Comparison of ENCODE assay signal across 9 mouse cellular contexts in genomic region chr13:29199679-29200078, GRCm38 (mm10).
DNase-seq lines count a peak whose midpoint lies in the region; ATAC-seq and TF ChIP-seq lines count a peak whose summit lies in the region.
"Had no signal": no experiment of that assay in that cellular context is flagged by ENCODE, and none has a peak within 500 bp of the region (broad histone marks: within the 10 kb centered on the region; RNA-seq: fewer than 3 reads in every experiment).

No protein-coding gene starts in this region.

- H3K36me3 ChIP-seq in stomach, embryonic 14.5 days (ENCODE audit: control insufficient read depth, insufficient read depth, low read length): no peaks in the 10 kb centered on the region
- H3K36me3 ChIP-seq in stomach, postnatal 0 days (ENCODE audit: control insufficient read depth, insufficient read depth, low read length): no peaks in the 10 kb centered on the region
- no peaks in the 10 kb centered on the region for H3K36me3 ChIP-seq in heart, embryonic 16.5 days (ENCODE audit: control insufficient read depth, insufficient read depth)
- H3K36me3 ChIP-seq: limb, embryonic 12.5 days had no signal

- peak overlapping the region; percentile 67; the same call in 1 of the 2 replicates for H3K27ac ChIP-seq in stomach, embryonic 14.5 days (ENCODE audit: low read length)
- no peak overlapping the region for H3K27ac ChIP-seq in stomach, postnatal 0 days (replicated peaks)
- peak overlapping the region; percentile 94 for H3K27ac ChIP-seq in heart, embryonic 16.5 days (ENCODE audit: low read length)
- H3K27ac ChIP-seq: limb, embryonic 12.5 days had no signal

- H3K9me3 ChIP-seq in stomach, embryonic 14.5 days (ENCODE audit: control insufficient read depth, low read depth, low read length): no peaks in the 10 kb centered on the region
- no peaks in the 10 kb centered on the region for H3K9me3 ChIP-seq in stomach, postnatal 0 days (ENCODE audit: control insufficient read depth, low read length)
- H3K9me3 ChIP-seq in heart, embryonic 16.5 days (replicated peaks; ENCODE audit: control insufficient read depth, low read length): no peaks in the 10 kb centered on the region
- H3K9me3 ChIP-seq: limb, embryonic 12.5 days had no signal

- intact Hi-C loops in gastrocnemius, postnatal 36 days (cut with DNase I): no loop called here

- TF ChIP-seq CTCF in stomach, postnatal 0 days (IDR thresholded peaks at IDR 0.05; ENCODE audit: low read depth): no peak

- no peak overlapping the region for H3K4me3 ChIP-seq in stomach, embryonic 14.5 days (ENCODE audit: low read depth, low read length)
- H3K4me3 ChIP-seq in stomach, postnatal 0 days (ENCODE audit: low read depth, low read length): no peak overlapping the region
- H3K4me3 ChIP-seq in heart, embryonic 16.5 days (ENCODE audit: low read length): no peak overlapping the region
- H3K4me3 ChIP-seq: limb, embryonic 12.5 days had no signal

- WGBS in stomach, embryonic 14.5 days: 37% methylated on average over 6 of the region's 6 CpGs
- 37% methylated on average over 6 of the region's 6 CpGs for WGBS in stomach, postnatal 0 days
- WGBS in heart, embryonic 16.5 days: 22% methylated on average over 6 of the region's 6 CpGs

- TF ChIP-seq EP300 in stomach, postnatal 0 days (optimal IDR thresholded peaks at IDR 0.05): no peak

- DNase-seq in gastrocnemius, adult 18-20 months (ENCODE audit: low spot score): peak; percentile 23
- DNase-seq in gastrocnemius, postnatal 36 days: no peak
- DNase-seq in stomach, postnatal 0 days (ENCODE audit: low spot score): no peak
- peak; percentile 80 for DNase-seq in testis, postnatal 14 days (ENCODE audit: low spot score)
- no peak for DNase-seq in retina, postnatal 1 day
- DNase-seq in layer of hippocampus, adult 11-12 months (ENCODE audit: low spot score): no peak

- 0 out of 2 replicates have a peak, but pooled peaks cover 11% of the 10 kb centered on the region for H3K4me1 ChIP-seq in stomach, embryonic 14.5 days (ENCODE audit: control insufficient read depth, insufficient read depth, low read length)
- H3K4me1 ChIP-seq in stomach, postnatal 0 days (replicated peaks; ENCODE audit: control insufficient read depth, insufficient read depth): 0 out of 2 replicates have a peak, but pooled peaks cover 2% of the 10 kb centered on the region
- H3K4me1 ChIP-seq in heart, embryonic 16.5 days (ENCODE audit: control insufficient read depth, insufficient read depth, low read length): peaks cover 42% of the 10 kb centered on the region

- no peak overlapping the region for H3K9ac ChIP-seq in stomach, embryonic 14.5 days (replicated peaks; ENCODE audit: low read depth, low read length)
- H3K9ac ChIP-seq in stomach, postnatal 0 days (ENCODE audit: low read length): no peak overlapping the region
- peak overlapping the region; percentile 37 for H3K9ac ChIP-seq in heart, embryonic 16.5 days (ENCODE audit: low read length)
- H3K9ac ChIP-seq: limb, embryonic 12.5 days had no signal

- H3K27me3 ChIP-seq in stomach, embryonic 14.5 days (ENCODE audit: control insufficient read depth, insufficient read depth, low read length): no peaks in the 10 kb centered on the region
- H3K27me3 ChIP-seq in stomach, postnatal 0 days (ENCODE audit: control insufficient read depth, insufficient read depth, low read length): no peaks in the 10 kb centered on the region
- no peaks in the 10 kb centered on the region for H3K27me3 ChIP-seq in heart, embryonic 16.5 days (ENCODE audit: control insufficient read depth, insufficient read depth, low read length)
- H3K27me3 ChIP-seq: limb, embryonic 12.5 days had no signal

- H3K4me2 ChIP-seq in stomach, embryonic 14.5 days (replicated peaks; ENCODE audit: low read depth, low read length): no peak overlapping the region
- no peak overlapping the region for H3K4me2 ChIP-seq in stomach, postnatal 0 days (replicated peaks; ENCODE audit: low read depth)
- no peak overlapping the region for H3K4me2 ChIP-seq in heart, embryonic 16.5 days (ENCODE audit: low read depth, low read length)
- H3K4me2 ChIP-seq: limb, embryonic 12.5 days had no signal

- 0 out of 2 replicates have a peak, but pooled peaks have one; percentile 70 for ATAC-seq in stomach, embryonic 14.5 days (ENCODE audit: insufficient number of reproducible peaks, insufficient read depth, low FRiP score, low read depth)
- ATAC-seq in stomach, postnatal 0 days (ENCODE audit: low FRiP score, low TSS enrichment): no peak
- ATAC-seq in heart, embryonic 16.5 days (replicated peaks; ENCODE audit: extremely low read depth, insufficient read depth, low FRiP score): peak; percentile 87

Comparison
In these comparisons a context has a peak if more than half of its experiments do, and no peak if none do; other contexts are left out.
1. DNase-seq: peak in gastrocnemius, adult 18-20 months (single experiment) and testis, postnatal 14 days (single experiment); none in gastrocnemius, postnatal 36 days (0 of 2), stomach, postnatal 0 days (single experiment), retina, postnatal 1 day (single experiment) and layer of hippocampus, adult 11-12 months (single experiment).